Mouse (Mus musculus): ENCODE measurements around the gene 2210017I01Rik. TPM values are rescaled to one million over a fixed set of nuclear protein-coding genes. Genes with fewer than 3 reads are reported as not detected.

The 2210017I01Rik gene
- polyA plus RNA-seq, 1 experiment from 2014 or later, result not detected

- Histone ChIP-seq H3K9me3 (ENCODE audit: low read length) (no peaks in the 10 kb centered on the region), H3K36me3 (ENCODE audit: insufficient read depth, low read length) (no peaks in the 10 kb centered on the region), H3K4me3 (ENCODE audit: low read depth, low read length) (no peak overlapping the region), H3K27me3 (replicated peaks; ENCODE audit: insufficient read depth, low read length) (no peaks in the 10 kb centered on the region), H3K4me1 (ENCODE audit: insufficient read depth, low read depth, low read length) (no peaks in the 10 kb centered on the region), H3K4me2 (replicated peaks; ENCODE audit: low read depth, low read length) (no peak overlapping the region), H3K9ac (replicated peaks; ENCODE audit: low read depth) (no peak overlapping the region), H3K27ac (ENCODE audit: low read length) (no peak overlapping the region)
- DNase-seq (ENCODE audit: low spot score) (no peak), ATAC-seq (no peak)
- 54% methylated on average over 3 of the region's 3 CpGs for WGBS
- TF ChIP-seq CTCF (IDR thresholded peaks at IDR 0.05) (no peak), EP300 (IDR thresholded peaks at IDR 0.05) (no peak)
Measured at GRCm38 (mm10) chr3:92587190-92587589, 20.1 kb downstream of the 2210017I01Rik start.

DNA sequence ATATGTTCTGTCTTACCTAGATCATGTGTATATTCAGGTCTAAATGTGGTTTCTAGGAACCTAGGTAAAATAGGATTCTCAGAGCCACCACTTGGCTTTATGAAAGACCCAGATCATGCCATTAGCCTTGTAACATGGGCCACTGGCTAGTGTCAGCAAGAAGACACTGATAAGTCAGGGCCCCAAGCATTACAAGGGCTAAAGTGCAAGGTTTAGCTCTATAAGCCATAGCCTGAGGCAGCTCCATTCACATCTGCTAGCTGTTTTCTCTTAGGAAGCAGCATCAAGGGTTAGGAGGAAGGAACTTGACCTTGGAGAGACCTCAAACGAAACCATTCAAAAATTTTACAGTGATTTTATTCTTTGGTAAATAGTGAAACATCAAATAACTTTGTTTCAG is 22.2 kb downstream of the 2210017I01Rik start:
- TF ChIP-seq CTCF (IDR thresholded peaks at IDR 0.05) (no peak), EP300 (IDR thresholded peaks at IDR 0.05) (no peak)
- H3K27me3 ChIP-seq (replicated peaks; ENCODE audit: insufficient read depth, low read length), result no peaks in the 10 kb centered on the region
- no peaks in the 10 kb centered on the region for H3K36me3 ChIP-seq (ENCODE audit: insufficient read depth, low read length)
- no peak overlapping the region for H3K9ac ChIP-seq (replicated peaks; ENCODE audit: low read depth)
- 29% methylated on average over 1 of the region's 1 CpGs for WGBS
- H3K4me3 ChIP-seq (ENCODE audit: low read depth, low read length), result no peak overlapping the region
- ATAC-seq (no peak), DNase-seq (ENCODE audit: low spot score) (no peak)
- H3K4me2 ChIP-seq (replicated peaks; ENCODE audit: low read depth, low read length), result no peak overlapping the region
- H3K9me3 ChIP-seq (ENCODE audit: low read length), result no peaks in the 10 kb centered on the region
- H3K4me1 ChIP-seq (ENCODE audit: insufficient read depth, low read depth, low read length), result no peaks in the 10 kb centered on the region
- no peak overlapping the region for H3K27ac ChIP-seq (ENCODE audit: low read length)

GRCm38 (mm10) chr3:92583164-92583826 is 24.0 kb downstream of the 2210017I01Rik start:
- no peak overlapping the region for H3K4me2 ChIP-seq (replicated peaks; ENCODE audit: low read depth, low read length)
- H3K9ac ChIP-seq (replicated peaks; ENCODE audit: low read depth), result no peak overlapping the region
- WGBS, result 43% methylated on average over 3 of the region's 3 CpGs
- DNase-seq (ENCODE audit: low spot score) (no peak), ATAC-seq (no peak)
- H3K4me3 ChIP-seq (ENCODE audit: low read depth, low read length), result no peak overlapping the region
- no peaks in the 10 kb centered on the region for H3K27me3 ChIP-seq (replicated peaks; ENCODE audit: insufficient read depth, low read length)
- no peaks in the 10 kb centered on the region for H3K4me1 ChIP-seq (ENCODE audit: insufficient read depth, low read depth, low read length)
- TF ChIP-seq EP300 (IDR thresholded peaks at IDR 0.05), result no peak
- no peak for TF ChIP-seq CTCF (IDR thresholded peaks at IDR 0.05)
- no peaks in the 10 kb centered on the region for H3K36me3 ChIP-seq (ENCODE audit: insufficient read depth, low read length)
- H3K9me3 ChIP-seq (ENCODE audit: low read length), result no peaks in the 10 kb centered on the region
- H3K27ac ChIP-seq (ENCODE audit: low read length), result no peak overlapping the region

- H3K4me2 ChIP-seq (replicated peaks; ENCODE audit: low read depth, low read length), result no peak overlapping the region
- no peak overlapping the region for H3K4me3 ChIP-seq (ENCODE audit: low read depth, low read length)
- no peak for DNase-seq (ENCODE audit: low spot score)
- H3K4me1 ChIP-seq (ENCODE audit: insufficient read depth, low read depth, low read length), result no peaks in the 10 kb centered on the region
- H3K27me3 ChIP-seq (replicated peaks; ENCODE audit: insufficient read depth, low read length), result no peaks in the 10 kb centered on the region
- H3K9me3 ChIP-seq (ENCODE audit: low read length), result no peaks in the 10 kb centered on the region
- TF ChIP-seq EP300 (IDR thresholded peaks at IDR 0.05) (no peak), CTCF (IDR thresholded peaks at IDR 0.05) (no peak)
- H3K27ac ChIP-seq (ENCODE audit: low read length), result no peak overlapping the region
- WGBS, result 56% methylated on average over 1 of the region's 1 CpGs
- no peak for ATAC-seq
- no peaks in the 10 kb centered on the region for H3K36me3 ChIP-seq (ENCODE audit: insufficient read depth, low read length)
- no peak overlapping the region for H3K9ac ChIP-seq (replicated peaks; ENCODE audit: low read depth)
Measured at GRCm38 (mm10) chr3:92579508-92579907, 27.8 kb downstream of the 2210017I01Rik start.

GRCm38 (mm10) chr3:92578652-92579413 is 28.5 kb downstream of the 2210017I01Rik start:
- TF ChIP-seq CTCF (IDR thresholded peaks at IDR 0.05) (no peak), EP300 (IDR thresholded peaks at IDR 0.05) (no peak)
- 58% methylated on average over 4 of the region's 4 CpGs for WGBS
- no peak overlapping the region for H3K4me2 ChIP-seq (replicated peaks; ENCODE audit: low read depth, low read length)
- no peaks in the 10 kb centered on the region for H3K27me3 ChIP-seq (replicated peaks; ENCODE audit: insufficient read depth, low read length)
- DNase-seq (ENCODE audit: low spot score), result no peak
- H3K9ac ChIP-seq (replicated peaks; ENCODE audit: low read depth), result no peak overlapping the region
- H3K4me1 ChIP-seq (ENCODE audit: insufficient read depth, low read depth, low read length), result no peaks in the 10 kb centered on the region
- no peaks in the 10 kb centered on the region for H3K9me3 ChIP-seq (ENCODE audit: low read length)
- no peak for ATAC-seq
- no peak overlapping the region for H3K27ac ChIP-seq (ENCODE audit: low read length)
- no peak overlapping the region for H3K4me3 ChIP-seq (ENCODE audit: low read depth, low read length)
- no peaks in the 10 kb centered on the region for H3K36me3 ChIP-seq (ENCODE audit: insufficient read depth, low read length)

GRCm38 (mm10) chr3:92573449-92574041 is 33.7 kb downstream of the 2210017I01Rik start, which contains the start of gene Ivl:
Gene Ivl (minus strand): TSS chr3:92573735.
- DNase-seq (ENCODE audit: low spot score), result peak; percentile 35
- WGBS, result 45% methylated on average over 1 of the region's 1 CpGs
- Histone ChIP-seq H3K4me3 (ENCODE audit: low read depth, low read length) (no peak within 1 kb of the TSS), H3K4me1 (ENCODE audit: insufficient read depth, low read depth, low read length) (no peaks in the 10 kb centered on the region), H3K9ac (replicated peaks; ENCODE audit: low read depth) (no peak within 1 kb of the TSS), H3K9me3 (ENCODE audit: low read length) (no peaks in the 10 kb centered on the region), H3K27ac (ENCODE audit: low read length) (peak within 1 kb of the TSS; percentile 44; the same call in 1 of the 2 replicates), H3K27me3 (replicated peaks; ENCODE audit: insufficient read depth, low read length) (no peaks in the 10 kb centered on the region), H3K4me2 (replicated peaks; ENCODE audit: low read depth, low read length) (no peak within 1 kb of the TSS), H3K36me3 (ENCODE audit: insufficient read depth, low read length) (no peaks in the 10 kb centered on the region)
- peak; percentile 68 for ATAC-seq
- TF ChIP-seq CTCF (IDR thresholded peaks at IDR 0.05), result no peak
- no peak for TF ChIP-seq EP300 (IDR thresholded peaks at IDR 0.05)
